Mouse (Mus musculus) cortical plate, adult 2 months (tissue): ENCODE data around the gene Cyp17a1. TPM values are rescaled to one million over a fixed set of nuclear protein-coding genes. Genes with fewer than 3 reads are reported as not detected.

Experiments used
- H3K27ac ChIP-seq: fragments of 200-500 bp; 2 replicates; pipeline ENCODE4 v1.5.1; 2012; ENCODE audit warnings: low read length, control low read depth, inconsistent platforms; ENCODE audit not compliant: insufficient read depth
- H3K4me1 ChIP-seq: fragments of 200-500 bp; 2 replicates; pipeline ENCODE4 v1.6.1; 2011; ENCODE audit warnings: low read length; ENCODE audit not compliant: control insufficient read depth, insufficient read depth
- H3K4me3 ChIP-seq: fragments of 200-500 bp; 2 replicates; pipeline ENCODE4 v1.5.1; 2011; ENCODE audit warnings: mild to moderate bottlenecking, low read length, control low read depth; ENCODE audit not compliant: insufficient read depth
- CTCF ChIP-seq: fragments of 200-500 bp; IDR thresholded peaks from 2 replicates; pipeline ENCODE4 v1.5.1; 2011; ENCODE audit warnings: mild to moderate bottlenecking, control low read depth, low read length; ENCODE audit not compliant: insufficient read depth; ENCODE audit errors: extremely low read depth
- POLR2A ChIP-seq: fragments of 200-500 bp; IDR thresholded peaks from 2 replicates; pipeline ENCODE4 v1.6.1; 2011; ENCODE audit warnings: mild to moderate bottlenecking, low read length, control low read depth; ENCODE audit not compliant: insufficient read depth; ENCODE audit errors: extremely low read depth
- polyA plus RNA-seq: library from polyadenylated mRNA; depleted of rRNA; stranded (reverse); fragments of >200 nt; gene quantifications from 2 replicates; pipeline ENCODE4 v1.2.3, GENCODE M21; 2012

The Cyp17a1 gene
- polyA plus RNA-seq, 1 experiment, result not detected

- no peaks in the 10 kb centered on the region for H3K4me1 ChIP-seq
- H3K27ac ChIP-seq, result no peak overlapping the region
- no peak overlapping the region for H3K4me3 ChIP-seq
- TF ChIP-seq POLR2A, result no peak
- no peak for TF ChIP-seq CTCF
Observed at GRCm38 (mm10) chr19:46675641-46676040, 2.7 kb upstream of the Cyp17a1 start.

DNA sequence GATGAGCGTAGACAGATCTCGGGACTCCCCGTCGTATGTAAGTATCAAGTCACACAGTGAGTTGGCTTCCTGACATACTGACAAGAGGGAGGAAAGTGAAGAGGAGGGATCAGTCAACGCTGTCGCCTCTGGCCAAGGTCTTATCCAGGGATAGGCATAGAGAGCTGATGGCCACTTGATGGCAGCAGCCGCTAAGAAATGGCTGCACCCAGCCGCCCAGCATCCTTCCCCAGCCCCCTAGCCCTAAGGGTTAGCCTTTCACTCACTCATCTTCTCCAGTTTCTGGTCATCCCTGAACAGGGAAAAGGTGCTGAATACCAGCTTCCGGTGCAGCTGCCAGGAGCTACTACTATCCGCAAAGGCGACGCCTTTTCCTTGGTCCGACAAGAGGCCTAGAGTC is 2.3 kb downstream of the Cyp17a1 start:
- peak; percentile 87 for TF ChIP-seq CTCF
- TF ChIP-seq POLR2A, result no peak

DNA sequence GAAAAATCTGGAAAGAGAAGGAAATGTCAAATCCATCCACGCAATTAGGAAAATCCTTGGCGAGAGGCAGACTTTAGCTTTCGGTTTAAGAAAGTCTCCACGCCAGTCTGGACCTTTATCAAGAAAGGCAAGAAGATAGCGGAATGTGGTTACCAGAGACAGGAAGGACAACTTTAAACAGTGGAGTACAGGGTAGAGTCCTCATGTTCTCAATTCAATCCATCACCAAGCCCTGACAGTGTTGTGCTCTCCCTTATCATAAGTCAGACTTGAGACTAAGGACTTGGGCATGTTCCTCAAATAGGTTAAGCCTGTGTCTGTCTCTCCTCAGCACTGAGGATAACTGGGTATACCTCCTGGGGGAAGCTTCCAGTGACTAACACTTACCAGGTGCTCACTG is 3.2 kb downstream of the Cyp17a1 start:
- Histone ChIP-seq H3K4me1 (0 out of 2 replicates have a peak, but pooled peaks cover 1% of the 10 kb centered on the region), H3K27ac (no peak overlapping the region), H3K4me3 (no peak overlapping the region)
- TF ChIP-seq POLR2A (no peak), CTCF (no peak)

More for the DNA sequence above, 2.3 kb downstream of the Cyp17a1 start:
- H3K4me3 ChIP-seq, result no peak overlapping the region
- no peaks in the 10 kb centered on the region for H3K4me1 ChIP-seq
- H3K27ac ChIP-seq, result no peak overlapping the region

- Histone ChIP-seq H3K4me3 (no peak overlapping the region), H3K27ac (no peak overlapping the region), H3K4me1 (0 out of 2 replicates have a peak, but pooled peaks cover 1% of the 10 kb centered on the region)
- TF ChIP-seq CTCF (no peak), POLR2A (no peak)
Observed at GRCm38 (mm10) chr19:46668263-46668662, 4.7 kb downstream of the Cyp17a1 start.

GRCm38 (mm10) chr19:46667300-46667699 is 5.7 kb downstream of the Cyp17a1 start:
- 0 out of 2 replicates have a peak, but pooled peaks cover 1% of the 10 kb centered on the region for H3K4me1 ChIP-seq
- no peak overlapping the region for H3K4me3 ChIP-seq
- TF ChIP-seq POLR2A, result no peak
- TF ChIP-seq CTCF, result no peak
- no peak overlapping the region for H3K27ac ChIP-seq

DNA sequence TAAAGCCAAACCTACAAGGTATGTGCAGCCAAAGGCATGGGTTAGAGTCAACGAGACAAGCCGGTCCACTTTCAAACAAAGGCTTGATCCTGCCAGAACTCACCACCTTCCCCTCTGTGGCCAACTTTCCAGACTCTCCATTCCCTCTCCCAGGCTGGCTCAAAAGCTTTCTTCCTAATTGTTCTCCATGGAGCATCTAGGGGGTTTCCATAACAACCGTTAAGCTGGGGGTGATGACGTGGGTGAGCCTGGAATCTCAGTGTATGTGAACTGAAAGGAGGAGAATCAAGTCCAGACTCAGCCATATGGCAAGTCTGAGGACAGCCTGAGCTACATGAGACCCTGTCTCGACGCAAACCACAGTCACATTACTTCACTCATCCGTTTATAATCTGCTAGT is 7.5 kb downstream of the Cyp17a1 start:
- Histone ChIP-seq H3K27ac (no peak overlapping the region), H3K4me1 (0 out of 2 replicates have a peak, but pooled peaks cover 1% of the 10 kb centered on the region), H3K4me3 (no peak overlapping the region)
- no peak for TF ChIP-seq CTCF
- TF ChIP-seq POLR2A, result no peak

GRCm38 (mm10) chr19:46662784-46663183 is 10.2 kb downstream of the Cyp17a1 start:
- H3K4me3 ChIP-seq, result no peak overlapping the region
- no peak for TF ChIP-seq CTCF
- no peak for TF ChIP-seq POLR2A
- 0 out of 2 replicates have a peak, but pooled peaks cover 1% of the 10 kb centered on the region for H3K4me1 ChIP-seq
- H3K27ac ChIP-seq, result no peak overlapping the region

DNA sequence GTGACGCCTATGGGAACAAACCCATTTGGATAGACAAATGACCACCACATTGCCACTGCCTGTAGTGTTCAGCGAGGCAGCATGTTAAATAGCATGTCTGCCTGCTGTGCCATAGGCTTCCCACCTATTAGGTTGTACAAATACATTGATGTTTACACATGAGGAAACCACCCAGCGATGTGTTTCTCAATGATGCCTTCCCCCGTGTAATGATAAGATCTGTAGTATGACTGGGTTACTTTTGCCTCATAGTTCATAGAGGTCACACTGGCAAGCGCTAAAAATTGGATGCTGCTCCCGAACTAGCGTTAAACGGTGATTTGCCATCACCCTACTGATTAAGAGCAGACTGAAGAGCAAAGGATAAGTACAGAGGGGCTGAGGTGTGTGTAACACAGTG is 10.8 kb downstream of the Cyp17a1 start:
- Histone ChIP-seq H3K27ac (no peak overlapping the region), H3K4me1 (0 out of 2 replicates have a peak, but pooled peaks cover 1% of the 10 kb centered on the region), H3K4me3 (no peak overlapping the region)
- TF ChIP-seq CTCF, result no peak
- TF ChIP-seq POLR2A, result no peak

DNA sequence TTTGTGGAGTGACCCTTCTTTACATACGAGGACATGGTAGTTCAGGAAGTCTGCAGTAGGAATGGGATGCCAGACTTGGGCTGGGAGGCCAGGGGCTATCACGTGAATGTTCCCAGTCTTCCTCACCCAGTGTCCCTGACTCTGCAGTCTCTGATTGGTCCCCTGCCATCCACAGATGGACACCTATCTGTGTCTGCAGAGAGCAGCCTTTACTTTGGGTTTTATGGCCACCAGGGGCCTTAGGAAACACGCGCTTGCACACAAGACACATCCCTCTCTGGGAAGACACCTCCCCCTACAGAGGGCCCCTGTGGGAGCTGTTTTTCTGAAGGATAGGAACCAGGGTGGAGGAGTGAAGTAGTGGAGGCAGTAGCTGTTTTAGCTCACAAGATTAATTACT is 11.5 kb downstream of the Cyp17a1 start:
- TF ChIP-seq CTCF, result no peak
- 0 out of 2 replicates have a peak, but pooled peaks cover 1% of the 10 kb centered on the region for H3K4me1 ChIP-seq
- H3K27ac ChIP-seq, result no peak overlapping the region
- no peak overlapping the region for H3K4me3 ChIP-seq

- no peaks in the 10 kb centered on the region for H3K4me1 ChIP-seq
- H3K4me3 ChIP-seq, result no peak overlapping the region
- TF ChIP-seq POLR2A (no peak), CTCF (no peak)
- no peak overlapping the region for H3K27ac ChIP-seq
Observed at GRCm38 (mm10) chr19:46658851-46659250, 14.1 kb downstream of the Cyp17a1 start.
